Mouse (Mus musculus) inflammation-experienced regulatory T-cells, adult 6 months (primary cell): Measurements from ENCODE around the gene Ccnb3. TPM values are rescaled to one million over a fixed set of nuclear protein-coding genes. Genes with fewer than 3 reads are reported as not detected.
"Not testable (repeated sequence)": the region's sequence is repeated elsewhere in the genome, so short reads cannot be mapped to it uniquely, and the experiment has no call there.

ENCODE experiments used
- ATAC-seq: one replicate; pipeline ENCODE4 v1.8.0; 2017
- polyA plus RNA-seq, 3 experiments: library from polyadenylated mRNA; unstranded; fragments of 100-300 nt; shearing (Covaris generic); gene quantifications; one replicate each; pipeline ENCODE4 v1.2.1; 2017

The Ccnb3 gene
- not detected for polyA plus RNA-seq

DNA sequence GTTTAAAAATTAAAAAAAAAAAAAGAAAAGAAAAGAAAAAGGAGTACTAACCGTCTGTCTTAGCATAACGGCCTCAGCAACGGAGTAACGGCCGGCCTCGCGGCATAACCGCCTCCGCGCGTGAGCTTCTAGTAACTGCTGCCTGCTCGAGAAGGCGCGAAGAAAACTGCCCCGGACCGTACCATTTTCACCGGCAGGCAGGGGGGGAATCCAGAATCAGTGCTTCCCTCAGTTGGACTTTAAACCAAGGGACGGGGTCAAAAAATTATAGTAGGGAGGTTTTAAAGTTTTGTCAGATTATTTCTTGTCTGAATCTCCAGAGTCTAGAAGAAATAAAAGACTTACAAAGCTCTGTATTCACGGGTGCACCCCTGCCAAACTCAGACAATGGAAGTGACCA, at the start of gene Ccnb3:
Gene Ccnb3 (minus strand): TSS at position 101 of the 400 bp plus-strand sequence.
- ATAC-seq, result no peak

DNA sequence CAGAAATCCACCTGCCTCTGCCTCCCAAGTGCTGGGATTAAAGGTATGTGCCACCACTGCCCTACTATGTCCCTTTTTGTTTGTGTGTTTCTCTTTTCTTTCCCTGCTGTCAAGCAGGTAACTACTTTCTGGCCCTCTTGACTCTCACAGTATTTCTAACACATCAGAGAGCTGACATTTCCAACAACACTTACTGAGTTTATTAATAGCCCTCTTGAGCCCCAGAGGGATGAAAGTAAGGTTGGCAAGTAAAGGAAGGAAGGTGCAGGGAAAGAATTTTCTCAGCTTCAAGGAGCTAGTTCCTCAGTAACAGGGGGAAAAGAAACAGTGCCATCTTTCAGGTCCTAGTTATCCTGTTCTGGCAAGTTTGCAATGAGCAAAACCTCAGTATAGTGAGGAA, 48.9 kb upstream of the Ccnb3 start:
- no peak for ATAC-seq

GRCm38 (mm10) chrX:7085878-7086277, 44.5 kb upstream of the Ccnb3 start:
- ATAC-seq, result no peak

DNA sequence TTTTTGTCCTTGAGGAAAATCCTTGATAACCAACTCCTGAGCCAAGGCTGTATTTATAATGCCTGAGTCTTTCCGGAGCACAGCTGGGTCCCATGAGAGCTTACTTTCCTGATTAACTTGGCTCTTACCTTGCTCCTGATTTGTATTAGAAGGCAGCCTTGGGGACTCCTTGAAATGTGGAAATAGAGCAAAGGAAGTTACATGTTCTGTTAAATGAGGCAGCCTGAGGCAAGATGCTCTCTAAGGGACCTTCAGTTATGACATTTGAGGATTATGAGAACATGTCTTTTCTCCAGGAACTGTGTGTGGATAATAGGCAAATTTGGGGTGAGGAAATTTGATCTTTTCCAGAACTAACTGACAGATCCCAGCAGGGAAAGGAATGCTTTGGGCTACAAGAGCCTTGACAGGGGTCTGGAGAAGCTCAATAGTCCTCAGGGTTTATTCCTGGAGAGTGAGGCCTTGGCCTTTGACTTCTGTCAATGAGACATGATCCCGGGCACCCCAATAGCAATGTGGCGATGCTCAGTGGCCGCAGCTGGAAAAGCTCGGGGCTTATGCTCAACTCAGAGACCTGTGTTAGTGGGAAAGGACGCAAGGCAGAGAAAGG, 38.5 kb upstream of the Ccnb3 start:
- no peak for ATAC-seq

GRCm38 (mm10) chrX:7068002-7068401, 26.6 kb upstream of the Ccnb3 start:
- ATAC-seq, result no peak

DNA sequence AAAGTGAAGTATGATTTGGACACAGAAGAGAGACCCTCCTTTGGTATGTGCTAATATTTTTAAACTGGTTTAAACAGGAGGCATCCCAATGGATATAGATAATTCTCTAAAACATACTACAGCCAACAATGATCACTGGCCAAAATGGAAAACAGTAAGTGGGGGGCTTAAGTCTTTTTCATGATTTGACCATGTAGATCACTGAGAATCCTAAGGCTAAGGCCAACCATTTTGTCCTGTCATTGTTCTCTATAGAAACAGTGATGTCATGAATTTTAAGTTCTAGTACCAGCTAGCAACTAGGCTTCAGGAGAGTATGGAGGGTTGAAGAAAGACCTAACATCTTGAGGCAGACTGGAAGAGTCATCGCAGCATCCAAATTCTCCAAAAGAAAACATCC, 25.8 kb upstream of the Ccnb3 start, which contains the start of gene Akap4:
Gene Akap4 (plus strand): TSS at position 301 of the 400 bp plus-strand sequence.
- no peak for ATAC-seq

- no peak for ATAC-seq
These were observed 22.7 kb upstream of the Ccnb3 start for GRCm38 (mm10) chrX:7064109-7064508.

DNA sequence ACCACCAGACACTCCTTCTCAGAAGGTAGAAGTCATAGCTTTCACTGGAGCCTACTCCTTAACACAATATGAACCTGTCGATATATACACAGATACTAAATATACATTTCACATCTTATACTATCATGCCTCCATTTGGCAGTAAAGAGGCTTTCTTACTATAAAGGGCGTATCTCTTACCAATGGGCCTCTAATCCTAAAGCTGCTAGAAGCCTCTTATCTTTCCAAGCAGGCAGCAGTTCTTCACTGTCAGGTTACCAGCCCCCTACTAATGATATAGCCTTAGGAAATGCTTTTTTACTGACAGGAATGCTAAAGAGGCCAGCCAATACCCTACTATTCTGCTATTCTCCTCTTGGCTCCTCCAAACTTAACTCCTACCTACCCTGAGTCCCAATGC, 16.2 kb upstream of the Ccnb3 start:
- no peak for ATAC-seq

- ATAC-seq, result no peak
These were observed 15.6 kb upstream of the Ccnb3 start for GRCm38 (mm10) chrX:7057056-7057455.

GRCm38 (mm10) chrX:6983916-6984315, 57.5 kb downstream of the Ccnb3 start:
- not testable (repeated sequence) for ATAC-seq

DNA sequence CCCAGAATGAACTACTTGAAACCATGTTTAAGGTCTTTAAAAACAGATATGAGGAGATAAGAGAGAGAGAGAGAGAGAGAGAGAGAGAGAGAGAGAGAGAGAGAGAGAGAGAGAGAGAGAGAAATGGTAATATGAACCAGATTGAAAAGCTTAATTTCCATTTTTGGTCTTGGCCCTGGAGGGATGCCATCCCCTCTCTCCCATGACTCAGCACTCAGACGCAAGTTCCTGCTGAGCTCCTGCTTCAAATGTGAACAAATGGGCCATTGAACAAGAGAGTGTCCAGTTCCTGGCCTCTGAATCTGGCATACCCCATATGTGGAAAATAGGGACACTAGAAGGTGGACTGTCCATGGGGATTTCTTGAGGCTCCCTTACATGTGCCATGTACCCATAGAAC, 69.5 kb downstream of the Ccnb3 start:
- ATAC-seq, result no peak

DNA sequence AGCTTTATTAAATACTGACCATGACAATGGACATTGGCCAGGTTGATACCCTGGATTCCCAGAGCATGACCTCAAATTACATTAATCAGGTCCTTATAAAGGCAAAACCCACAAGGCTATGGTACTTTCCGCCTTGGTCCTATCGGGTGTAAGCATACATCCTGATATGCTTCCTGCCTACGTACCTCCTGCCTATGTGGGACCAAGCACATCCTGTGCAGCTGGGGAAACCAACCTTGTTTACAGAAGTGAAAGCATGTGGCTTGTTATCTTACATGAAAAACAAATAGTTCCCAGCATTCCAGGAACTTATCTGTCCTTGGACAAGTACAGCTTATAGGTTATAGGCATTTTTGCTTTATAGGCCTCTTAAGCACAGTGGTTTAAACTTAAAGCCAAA, 72.8 kb downstream of the Ccnb3 start:
- no peak for ATAC-seq

Other genes with a start within 250 kb of the Ccnb3 start
- gene Akap4, start 25.9 kb upstream of the Ccnb3 start, polyA plus RNA-seq, result not detected